Mouse (Mus musculus) spleen, adult 2 months (tissue): ENCODE results near the gene Acad12. TPM values are rescaled to one million over a fixed set of nuclear protein-coding genes. Genes with fewer than 3 reads are reported as not detected.
"Not testable (repeated sequence)": the region's sequence is repeated elsewhere in the genome, so short reads cannot be mapped to it uniquely, and the experiment has no call there.

Source experiments
- DNase-seq, 2 experiments: peaks; one replicate each; pipeline versions ENCODE4 v3.0.0 to v3.0.0-alpha.2; 2012 to 2021; ENCODE audit warnings: low spot score in 2 of 2, low read depth in 1 of 2
- H3K27ac ChIP-seq: fragments of 200-500 bp; 2 replicates; pipeline ENCODE4 v1.5.1; 2012; ENCODE audit warnings: low read length, inconsistent platforms; ENCODE audit not compliant: insufficient read depth
- H3K27me3 ChIP-seq: fragments of 200-500 bp; 2 replicates; pipeline ENCODE4 v1.6.1; 2012; ENCODE audit warnings: mild to moderate bottlenecking, moderate library complexity, low read length, inconsistent platforms; ENCODE audit not compliant: control insufficient read depth, insufficient read depth
- H3K36me3 ChIP-seq: fragments of 200-500 bp; 2 replicates; pipeline ENCODE4 v1.6.1; 2012; ENCODE audit warnings: mild to moderate bottlenecking, low read length, inconsistent platforms; ENCODE audit not compliant: control insufficient read depth, insufficient read depth
- H3K4me1 ChIP-seq: fragments of 200-500 bp; 2 replicates; pipeline ENCODE4 v1.6.1; 2011; ENCODE audit warnings: inconsistent platforms; ENCODE audit not compliant: control insufficient read depth, insufficient read depth, insufficient read length
- H3K4me3 ChIP-seq: fragments of 200-500 bp; 2 replicates; pipeline ENCODE4 v1.5.1; 2011; ENCODE audit warnings: mild to moderate bottlenecking, inconsistent platforms; ENCODE audit not compliant: insufficient read depth, insufficient read length; ENCODE audit errors: extremely low read depth
- CTCF ChIP-seq: fragments of 200-500 bp; IDR thresholded peaks from 2 replicates; pipeline ENCODE4 v1.5.1; 2011; ENCODE audit warnings: mild to moderate bottlenecking, inconsistent platforms; ENCODE audit not compliant: insufficient read depth, insufficient read length, insufficient replicate concordance; ENCODE audit errors: extremely low read depth
- POLR2A ChIP-seq: fragments of 200-500 bp; IDR thresholded peaks from 2 replicates; pipeline ENCODE4 v1.6.1; 2011; ENCODE audit warnings: low read depth, low read length, inconsistent platforms
- WGBS: fragments of 180-500 bp; shearing (Covaris S2); methylation state at CpG from one replicate; pipeline ENCODE4 v1.1.7; 2018; 5-methylcytosine and 5-hydroxymethylcytosine counted together
- polyA plus RNA-seq: library from polyadenylated mRNA; depleted of rRNA; stranded (reverse); fragments of >200 nt; gene quantifications from 2 replicates; pipeline ENCODE4 v1.2.3, GENCODE M21; 2012

Acad12 gene
- polyA plus RNA-seq, 1 experiment, result 5.5 TPM

- 91% methylated on average over 6 of the region's 6 CpGs for WGBS
- Histone ChIP-seq H3K36me3 (no peaks in the 10 kb centered on the region), H3K27me3 (no peaks in the 10 kb centered on the region), H3K4me3 (no peak overlapping the region), H3K4me1 (no peaks in the 10 kb centered on the region), H3K27ac (no peak overlapping the region)
- no peak for TF ChIP-seq POLR2A
- TF ChIP-seq CTCF, result no peak
- DNase-seq, result no peak
Observed at GRCm38 (mm10) chr5:121637296-121637695, 18.6 kb upstream of the Acad12 start.

DNA sequence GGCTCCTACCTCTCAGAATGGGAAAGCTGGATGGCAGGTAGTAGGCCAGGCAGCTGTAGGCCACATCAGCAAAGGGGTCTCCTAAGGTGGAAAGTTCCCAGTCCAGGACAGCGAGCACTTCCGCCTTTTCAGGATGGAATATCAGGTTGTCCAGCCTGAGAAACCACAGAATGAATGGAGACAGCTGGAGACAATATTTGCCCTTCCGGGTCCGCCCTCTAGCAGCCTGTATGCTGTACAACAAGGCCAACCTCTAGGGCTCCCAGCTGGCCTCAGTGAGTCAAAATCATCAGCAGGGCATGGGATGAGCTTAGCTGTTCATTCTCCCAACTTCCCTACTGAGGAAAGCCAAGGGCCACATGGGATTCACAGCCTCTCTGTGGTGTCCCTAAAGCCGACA is 15.9 kb upstream of the Acad12 start:
- Histone ChIP-seq H3K4me1 (no peaks in the 10 kb centered on the region), H3K27ac (no peak overlapping the region), H3K27me3 (no peaks in the 10 kb centered on the region), H3K4me3 (no peak overlapping the region), H3K36me3 (no peaks in the 10 kb centered on the region)
- 95% methylated on average over 5 of the region's 5 CpGs for WGBS
- TF ChIP-seq CTCF (no peak), POLR2A (no peak)
- DNase-seq, result no peak

DNA sequence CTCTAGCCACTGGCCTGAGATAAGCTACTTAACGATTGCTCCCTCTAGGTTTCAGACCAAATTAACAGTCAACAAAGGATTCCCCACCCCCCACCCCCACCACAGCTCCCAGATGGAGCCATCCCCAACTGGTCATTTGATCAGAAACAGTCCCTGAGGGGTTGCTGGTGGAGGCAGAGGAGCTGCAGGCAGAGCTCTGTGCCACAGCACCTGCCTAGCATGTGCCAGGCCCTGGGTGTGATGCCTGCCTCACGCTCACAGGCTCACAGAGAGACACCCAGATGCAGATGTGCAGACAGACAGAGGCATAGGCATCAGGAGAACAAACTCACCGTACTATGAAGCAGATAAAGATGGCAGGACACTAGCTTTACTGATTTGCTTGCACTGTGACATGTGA is 14.1 kb upstream of the Acad12 start:
- DNase-seq, result no peak
- Histone ChIP-seq H3K4me1 (no peaks in the 10 kb centered on the region), H3K36me3 (no peaks in the 10 kb centered on the region), H3K27me3 (no peaks in the 10 kb centered on the region), H3K27ac (no peak overlapping the region), H3K4me3 (no peak overlapping the region)
- 73% methylated on average over 3 of the region's 3 CpGs for WGBS
- no peak for TF ChIP-seq CTCF
- TF ChIP-seq POLR2A, result no peak

DNA sequence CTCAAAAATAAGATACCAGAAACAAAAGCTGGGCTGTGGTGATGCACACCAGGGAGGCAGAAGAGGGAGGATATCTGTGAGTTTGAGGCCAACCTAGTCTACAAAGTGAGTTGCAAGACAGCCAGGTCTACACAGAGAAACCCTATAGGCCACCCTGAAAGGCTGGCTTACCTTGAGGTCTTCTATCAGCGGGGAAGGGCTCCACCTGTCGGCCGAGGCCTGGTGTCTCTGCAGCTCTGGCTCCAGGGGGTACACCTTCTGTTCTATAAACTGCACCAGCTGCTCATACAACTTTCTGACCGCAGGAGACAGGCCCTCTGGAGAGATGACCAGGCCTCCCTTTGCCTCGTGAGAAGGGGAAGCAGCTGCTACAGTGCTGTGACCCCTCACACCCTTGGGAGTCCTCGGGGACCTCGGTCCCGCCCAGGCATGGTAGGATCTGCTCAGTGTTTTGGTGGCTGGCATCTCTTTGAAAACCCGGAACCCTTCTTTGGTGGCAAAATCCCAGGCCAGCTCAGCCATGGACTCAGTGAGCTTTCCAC is 12.4 kb upstream of the Acad12 start:
- not testable (repeated sequence) for H3K4me3 ChIP-seq, H3K27me3 ChIP-seq, H3K36me3 ChIP-seq, H3K4me1 ChIP-seq, H3K27ac ChIP-seq
- DNase-seq, result peak in 1 of 2 experiments; percentile 7
- WGBS, result 70% methylated on average over 9 of the region's 9 CpGs

DNA sequence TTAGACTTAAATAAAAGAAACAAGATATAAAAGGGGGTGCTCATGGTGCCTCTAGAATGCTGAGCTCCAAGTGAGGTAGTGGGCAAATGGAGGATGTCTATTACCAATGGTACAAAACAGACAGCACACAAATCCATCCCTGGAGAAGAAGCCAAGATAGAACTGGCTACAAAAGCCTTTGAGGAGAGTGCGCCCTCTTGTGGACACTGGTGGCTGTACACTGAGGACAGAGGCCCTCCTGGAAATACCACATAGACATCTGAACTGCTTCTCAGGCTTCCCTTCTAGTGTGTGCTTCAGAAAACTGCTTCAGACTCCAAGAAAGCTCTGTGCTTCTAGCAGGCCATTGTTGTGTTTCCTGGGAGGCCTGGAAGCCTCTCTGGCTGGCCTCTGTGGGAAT is 9.1 kb upstream of the Acad12 start:
- Histone ChIP-seq H3K27me3 (no peaks in the 10 kb centered on the region), H3K36me3 (no peaks in the 10 kb centered on the region), H3K4me3 (no peak overlapping the region), H3K4me1 (no peaks in the 10 kb centered on the region), H3K27ac (no peak overlapping the region)
- 0% methylated on average over 1 of the region's 1 CpGs for WGBS
- TF ChIP-seq CTCF, result peak; percentile 66; the same call in 1 of the 2 replicates
- no peak for TF ChIP-seq POLR2A
- DNase-seq, result peak; percentile 29 to 73

DNA sequence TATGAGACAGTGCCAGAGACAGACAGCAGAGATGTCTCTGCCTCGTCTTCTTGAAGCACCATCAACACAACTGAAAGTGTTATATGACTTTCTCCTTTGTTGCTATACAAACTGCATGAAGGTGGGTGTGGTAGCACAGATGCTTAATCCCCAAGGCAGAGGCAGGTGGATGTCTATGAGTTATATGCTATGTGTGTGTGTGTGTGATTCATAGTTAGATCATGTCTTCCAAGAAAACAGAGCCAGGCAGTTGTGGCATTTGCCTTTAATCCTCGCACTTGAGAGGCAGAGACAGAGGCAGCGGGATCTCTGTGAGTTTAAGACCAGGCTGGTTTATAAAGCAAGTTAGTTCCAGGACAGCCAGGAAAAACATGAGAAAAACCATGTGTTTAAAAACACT is 4.5 kb upstream of the Acad12 start:
- no peaks in the 10 kb centered on the region for H3K27me3 ChIP-seq
- H3K36me3 ChIP-seq, result no peaks in the 10 kb centered on the region
- TF ChIP-seq CTCF (no peak), POLR2A (no peak)
- no peak overlapping the region for H3K27ac ChIP-seq
- WGBS, result 91% methylated on average over 3 of the region's 3 CpGs
- H3K4me3 ChIP-seq, result no peak overlapping the region
- no peaks in the 10 kb centered on the region for H3K4me1 ChIP-seq
- no peak for DNase-seq

DNA sequence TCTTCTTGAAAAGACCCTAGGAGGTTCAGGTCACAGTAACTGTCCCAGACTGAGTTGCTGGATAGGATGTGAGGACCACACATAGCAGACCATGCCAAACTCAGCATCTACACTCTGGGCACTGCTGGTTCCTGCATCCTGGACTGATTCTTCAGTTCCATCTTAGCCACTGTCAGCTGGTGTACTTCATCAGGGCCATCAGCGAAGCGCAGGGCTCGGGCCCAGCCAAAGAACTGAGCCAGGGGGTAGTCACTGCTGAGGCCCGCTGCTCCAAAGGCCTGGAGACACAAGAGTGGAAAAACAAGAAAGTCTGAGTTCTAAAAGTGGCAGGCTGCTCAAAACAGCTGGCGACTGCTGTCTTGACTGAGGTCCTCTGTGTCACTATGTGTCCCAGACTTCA is 2.4 kb upstream of the Acad12 start:
- Histone ChIP-seq H3K27me3 (no peaks in the 10 kb centered on the region), H3K4me1 (no peaks in the 10 kb centered on the region), H3K27ac (no peak overlapping the region), H3K36me3 (no peaks in the 10 kb centered on the region), H3K4me3 (no peak overlapping the region)
- no peak for DNase-seq
- TF ChIP-seq CTCF (no peak), POLR2A (no peak)
- 96% methylated on average over 5 of the region's 5 CpGs for WGBS

DNA sequence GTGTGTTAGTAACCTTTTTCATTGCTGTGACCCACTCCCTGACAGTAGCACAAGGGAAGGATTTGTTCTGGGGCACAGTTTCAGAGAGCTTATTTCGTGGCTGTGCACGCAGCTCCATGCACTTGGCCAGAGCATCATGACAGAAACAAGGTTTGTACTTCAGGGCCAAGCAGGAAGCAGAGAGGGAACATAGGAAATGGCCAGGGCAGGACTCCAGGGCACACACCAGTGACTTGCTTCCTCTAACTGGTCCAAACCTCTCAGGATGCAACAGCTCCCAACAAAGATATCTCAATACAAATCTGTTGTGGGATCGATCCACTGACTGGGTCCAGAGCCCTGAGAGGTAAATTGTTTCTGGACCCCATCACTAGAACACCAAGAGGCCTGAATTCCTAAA is 3.8 kb downstream of the Acad12 start:
- not testable (repeated sequence) for H3K27ac ChIP-seq, H3K36me3 ChIP-seq, H3K4me1 ChIP-seq, DNase-seq, H3K4me3 ChIP-seq, H3K27me3 ChIP-seq
- 56% methylated on average over 3 of the region's 3 CpGs for WGBS
